ENCODE assay signal across 8 mouse cellular contexts in genomic region chr9:111314219-111314618, GRCm38 (mm10). TPM values are rescaled to one million over a fixed set of nuclear protein-coding genes. Genes with fewer than 3 reads are reported as not detected.
DNase-seq lines count a peak whose midpoint lies in the region; ATAC-seq and TF ChIP-seq lines count a peak whose summit lies in the region.
"Had no signal": no experiment of that assay in that cellular context is flagged by ENCODE, and none has a peak within 500 bp of the region (broad histone marks: within the 10 kb centered on the region; RNA-seq: fewer than 3 reads in every experiment).

No protein-coding gene starts in this region.

- WGBS in limb, embryonic 10.5 days = 40% methylated on average over 5 of the region's 5 CpGs

- peak; percentile 22 for ATAC-seq in Patski

- intact Hi-C loops in heart, postnatal 14 days (cut with DNase I) = no loop called here

- peak; percentile 78 to 86 for DNase-seq in left cerebral cortex, adult 18-20 months (ENCODE audit: low spot score in 2 of 2)
- DNase-seq in left cerebral cortex, adult 11 months (ENCODE audit: low spot score) = no peak
- no peak for DNase-seq in Patski (ENCODE audit: low read depth, low spot score)
- DNase-seq in c-Kit-positive CD71-positive TER-119-positive erythroid progenitor cells, embryonic 14.5 days (ENCODE audit: low spot score) = peak; percentile 39
- peak; percentile 31 to 62 for DNase-seq in heart, postnatal 14 days
- DNase-seq in limb, embryonic 10.5 days (ENCODE audit: low spot score) = peak; percentile 61
- DNase-seq in retina, postnatal 7 days (ENCODE audit: low read depth, low spot score) = peak; percentile 30

- in situ Hi-C loops in Patski (cut with MboI; ENCODE audit: low pct_unique_long_range_greater_than_20kb) = no loop called here

- H3K4me3 ChIP-seq in limb, embryonic 10.5 days = no peak overlapping the region

- POLR2A ChIA-PET in Patski (lab: Charles Lee) = no interaction called here

- no peak overlapping the region for H3K27ac ChIP-seq in limb, embryonic 10.5 days

- no peaks in the 10 kb centered on the region for H3K27me3 ChIP-seq in Patski
- peaks cover 59% of the 10 kb centered on the region for H3K27me3 ChIP-seq in limb, embryonic 10.5 days (ENCODE audit: low read depth, poor library complexity, severe bottlenecking)

- peak; percentile 79 for TF ChIP-seq CTCF in Patski (IDR thresholded peaks at IDR 0.05)

- H3K36me3 ChIP-seq in limb, embryonic 10.5 days = no peaks in the 10 kb centered on the region

- H3K4me1 ChIP-seq in limb, embryonic 10.5 days = peaks cover 19% of the 10 kb centered on the region

- H3K9me3 ChIP-seq in limb, embryonic 10.5 days (replicated peaks) = 0 out of 2 replicates have a peak, but pooled peaks cover 3% of the 10 kb centered on the region

- CTCF ChIA-PET in Patski (lab: Charles Lee) = interaction anchor here (0.9 to 2.3 kb wide), 5 partner anchors 10 to 55 kb away, joined by 3 to 9 read pairs (median 4); no protein-coding TSS in a partner anchor

RNA-seq across cellular contexts. Expression of gene Trank1, which starts 2.7 kb away (rescaled TPM):
- total RNA-seq in left cerebral cortex, adult 18-20 months (2021) = 100 to 1,000 TPM; 277 to 278 TPM
- 8.6 TPM for polyA plus RNA-seq in Patski (2021)
- not detected for total RNA-seq in heart, postnatal 14 days (2021)
- polyA plus RNA-seq in limb, embryonic 10.5 days (2016; fragmentation: Nextera tagmentation; extraction: Ambion mirVana) = 0.04 and 0.09 TPM in 2 replicates
- total RNA-seq: gastrocnemius, postnatal 36 days had no signal

RNA-seq across cellular contexts. Expression of gene Epm2aip1, which starts 42.5 kb away (rescaled TPM):
- total RNA-seq in left cerebral cortex, adult 18-20 months (2021) = 10 to 100 TPM; 87.2 to 87.9 TPM
- polyA plus RNA-seq in Patski (2021) = 28.7 TPM
- total RNA-seq in heart, postnatal 14 days (2021) = 10 to 100 TPM; 27.6 to 28.1 TPM
- 26.1 and 35.8 TPM in 2 replicates for polyA plus RNA-seq in limb, embryonic 10.5 days (2016; fragmentation: Nextera tagmentation; extraction: Ambion mirVana)

RNA-seq across cellular contexts. Expression of gene Mlh1, which starts 42.6 kb away (rescaled TPM):
- 10 to 100 TPM; 17.1 to 17.3 TPM for total RNA-seq in left cerebral cortex, adult 18-20 months (2021)
- 17.1 TPM for polyA plus RNA-seq in Patski (2021)
- 10 to 100 TPM; 10.2 to 11.3 TPM for total RNA-seq in heart, postnatal 14 days (2021)
- polyA plus RNA-seq in limb, embryonic 10.5 days (2016; fragmentation: Nextera tagmentation; extraction: Ambion mirVana) = 49.8 and 50.7 TPM in 2 replicates

Comparison
In these comparisons a context has a peak if more than half of its experiments do, and no peak if none do; other contexts are left out.
1. DNase-seq: peak in left cerebral cortex, adult 18-20 months (2 of 2), c-Kit-positive CD71-positive TER-119-positive erythroid progenitor cells, embryonic 14.5 days (single experiment), heart, postnatal 14 days (2 of 2), limb, embryonic 10.5 days (single experiment) and retina, postnatal 7 days (single experiment); none in left cerebral cortex, adult 11 months (single experiment) and Patski (single experiment).
2. RNA of gene Trank1, which starts 2.7 kb away (total RNA-seq): 277 to 278 TPM in left cerebral cortex, adult 18-20 months; not detected in heart, postnatal 14 days; every median in the first group is over 100 times any median in the second.